Mouse (Mus musculus) midbrain, embryonic 16.5 days (tissue): ENCODE results near the gene Erap1. TPM values are rescaled to one million over a fixed set of nuclear protein-coding genes. Genes with fewer than 3 reads are reported as not detected.
"Not testable (repeated sequence)": the region's sequence is repeated elsewhere in the genome, so short reads cannot be mapped to it uniquely, and the experiment has no call there.

Experiments
- ATAC-seq: fragments of 200-750 bp; cut with Nextera tagmentation; 2 replicates; pipeline ENCODE4 v1.8.0; 2017; ENCODE audit warnings: moderate TSS enrichment
- H3K27ac ChIP-seq: fragments of 300-500 bp; sonication (generic); 2 replicates; pipeline ENCODE4 v1.5.1; 2014; ENCODE audit warnings: mild to moderate bottlenecking, low read length, mixed read lengths
- H3K27me3 ChIP-seq: fragments of 300-500 bp; sonication (generic); 2 replicates; pipeline ENCODE4 v1.6.1; 2014; ENCODE audit warnings: low read depth, low read length, mixed read lengths; ENCODE audit not compliant: control insufficient read depth, insufficient read depth
- H3K36me3 ChIP-seq: fragments of 300-500 bp; sonication (generic); 2 replicates; pipeline ENCODE4 v1.6.1; 2014; ENCODE audit warnings: mild to moderate bottlenecking, low read length, moderate library complexity, mixed read lengths; ENCODE audit not compliant: control insufficient read depth, insufficient read depth
- H3K4me1 ChIP-seq: fragments of 300-500 bp; sonication (generic); 2 replicates; pipeline ENCODE4 v1.6.1; 2014; ENCODE audit warnings: mild to moderate bottlenecking, low read length, mixed read lengths; ENCODE audit not compliant: control insufficient read depth, insufficient read depth
- H3K4me2 ChIP-seq: fragments of 300-500 bp; sonication (generic); 2 replicates; pipeline ENCODE4 v1.6.1; 2014; ENCODE audit warnings: mild to moderate bottlenecking, low read length, mixed read lengths
- H3K4me3 ChIP-seq: fragments of 300-500 bp; sonication (generic); 2 replicates; pipeline ENCODE4 v1.5.1; 2014; ENCODE audit warnings: low read depth, mild to moderate bottlenecking, low read length, moderate library complexity, mixed read lengths
- H3K9ac ChIP-seq: fragments of 300-500 bp; sonication (generic); 2 replicates; pipeline ENCODE4 v1.6.1; 2014; ENCODE audit warnings: low read depth, low read length, mixed read lengths
- H3K9me3 ChIP-seq: fragments of 300-500 bp; sonication (generic); replicated peaks from 2 replicates; pipeline ENCODE4 v1.6.1; 2014; ENCODE audit warnings: mild to moderate bottlenecking, low read length, mixed read lengths; ENCODE audit not compliant: control insufficient read depth, poor library complexity, severe bottlenecking
- WGBS: fragments of 180-500 bp; shearing (Covaris S2); extraction: QIAGEN DNeasy Blood & Tissue Kit; methylation state at CpG from one replicate; pipeline ENCODE4 v1.1.7; 2014; 5-methylcytosine and 5-hydroxymethylcytosine counted together
- polyA plus RNA-seq: library from polyadenylated mRNA; unstranded; fragments of >200 nt; fragmentation: Nextera tagmentation; extraction: Ambion mirVana; gene quantifications from 2 replicates; pipeline ENCODE4 v1.2.1, GENCODE M21; 2015

Gene Erap1
- 5.3 and 6.7 TPM in 2 replicates for polyA plus RNA-seq

- Histone ChIP-seq H3K4me2 (peak within 1 kb of the TSS; percentile 67), H3K27ac (peak within 1 kb of the TSS; percentile 73), H3K4me3 (peak within 1 kb of the TSS; percentile 53), H3K9ac (peak within 1 kb of the TSS; percentile 81), H3K27me3 (no peaks in the 10 kb centered on the region), H3K4me1 (peaks cover 3% of the 10 kb centered on the region), H3K9me3 (no peaks in the 10 kb centered on the region), H3K36me3 (no peaks in the 10 kb centered on the region)
- peak; percentile 80 for ATAC-seq
- under 1% methylated on average over 12 of the region's 12 CpGs for WGBS
Measured at GRCm38 (mm10) chr13:74638793-74639711, at the start of gene Erap1. Gene Erap1 (plus strand): TSS chr13:74639568.

- ATAC-seq, H3K4me2 ChIP-seq: not testable (repeated sequence)
- 66% methylated on average over 12 of the region's 12 CpGs for WGBS
Measured at GRCm38 (mm10) chr13:74591401-74591821, 48.0 kb upstream of the Erap1 start.

GRCm38 (mm10) chr13:74591828-74592227 is 47.5 kb upstream of the Erap1 start:
- H3K4me1 ChIP-seq, H3K9ac ChIP-seq, H3K36me3 ChIP-seq, H3K9me3 ChIP-seq, H3K27me3 ChIP-seq, H3K4me3 ChIP-seq, ATAC-seq, H3K27ac ChIP-seq, H3K4me2 ChIP-seq: not testable (repeated sequence)
- 87% methylated on average over 2 of the region's 2 CpGs for WGBS

More at GRCm38 (mm10) chr13:74591401-74591821, 48.0 kb upstream of the Erap1 start:
- not testable (repeated sequence) for H3K27ac ChIP-seq, H3K27me3 ChIP-seq, H3K36me3 ChIP-seq, H3K9ac ChIP-seq, H3K4me1 ChIP-seq, H3K9me3 ChIP-seq, H3K4me3 ChIP-seq

GRCm38 (mm10) chr13:74597022-74597421 is 42.3 kb upstream of the Erap1 start:
- not testable (repeated sequence) for H3K9ac ChIP-seq, ATAC-seq, H3K4me1 ChIP-seq, H3K36me3 ChIP-seq, H3K4me2 ChIP-seq, H3K27ac ChIP-seq, H3K9me3 ChIP-seq, H3K27me3 ChIP-seq, H3K4me3 ChIP-seq
- WGBS, result 87% methylated on average over 2 of the region's 2 CpGs

GRCm38 (mm10) chr13:74601776-74602175 is 37.6 kb upstream of the Erap1 start:
- H3K4me1 ChIP-seq, ATAC-seq, H3K4me3 ChIP-seq, H3K9ac ChIP-seq, H3K4me2 ChIP-seq, H3K27me3 ChIP-seq, H3K27ac ChIP-seq, H3K36me3 ChIP-seq, H3K9me3 ChIP-seq: not testable (repeated sequence)
- WGBS, result no CpG with 5 or more reads among the region's 1 CpGs

- peak; percentile 99 for ATAC-seq
- H3K4me1 ChIP-seq, H3K27me3 ChIP-seq, H3K36me3 ChIP-seq, H3K9me3 ChIP-seq: not testable (repeated sequence)
- Histone ChIP-seq H3K4me3 (peak overlapping the region; percentile 49), H3K4me2 (peak overlapping the region; percentile 66), H3K27ac (peak overlapping the region; percentile 82), H3K9ac (peak overlapping the region; percentile 63)
- 17% methylated on average over 22 of the region's 22 CpGs for WGBS
Measured at GRCm38 (mm10) chr13:74617163-74618019, 22.0 kb upstream of the Erap1 start.

- Histone ChIP-seq H3K9ac (no peak overlapping the region), H3K27ac (no peak overlapping the region), H3K27me3 (no peaks in the 10 kb centered on the region), H3K9me3 (no peaks in the 10 kb centered on the region), H3K4me3 (no peak overlapping the region), H3K4me2 (no peak overlapping the region), H3K4me1 (no peaks in the 10 kb centered on the region), H3K36me3 (no peaks in the 10 kb centered on the region)
- WGBS, result 58% methylated on average over 1 of the region's 1 CpGs
- ATAC-seq, result no peak
Measured at GRCm38 (mm10) chr13:74632327-74632726, 7.0 kb upstream of the Erap1 start.

- H3K27ac ChIP-seq, result no peak overlapping the region
- no peaks in the 10 kb centered on the region for H3K9me3 ChIP-seq
- no peak overlapping the region for H3K4me2 ChIP-seq
- 83% methylated on average over 3 of the region's 3 CpGs for WGBS
- no peak overlapping the region for H3K4me3 ChIP-seq
- no peaks in the 10 kb centered on the region for H3K4me1 ChIP-seq
- H3K27me3 ChIP-seq, result no peaks in the 10 kb centered on the region
- no peak overlapping the region for H3K9ac ChIP-seq
- H3K36me3 ChIP-seq, result no peaks in the 10 kb centered on the region
- ATAC-seq, result no peak
Measured at GRCm38 (mm10) chr13:74632857-74633256, 6.5 kb upstream of the Erap1 start.
